Mouse (Mus musculus) G1E-ER4 (cell line): Measurements from ENCODE around the gene Abhd17a. TPM values are rescaled to one million over a fixed set of nuclear protein-coding genes. Genes with fewer than 3 reads are reported as not detected.

Experiments used
- GATA1 ChIP-seq: IDR thresholded peaks from one replicate; pipeline ENCODE4 v1.8.0; 2012; ENCODE audit warnings: low read length, inconsistent platforms
- polyA plus RNA-seq: library from polyadenylated mRNA; stranded (reverse); fragments of >175 nt; gene quantifications from 2 replicates; pipeline ENCODE4 v1.2.3, GENCODE M21; 2012

Abhd17a gene
- 591 and 822 TPM in 2 replicates for polyA plus RNA-seq

DNA sequence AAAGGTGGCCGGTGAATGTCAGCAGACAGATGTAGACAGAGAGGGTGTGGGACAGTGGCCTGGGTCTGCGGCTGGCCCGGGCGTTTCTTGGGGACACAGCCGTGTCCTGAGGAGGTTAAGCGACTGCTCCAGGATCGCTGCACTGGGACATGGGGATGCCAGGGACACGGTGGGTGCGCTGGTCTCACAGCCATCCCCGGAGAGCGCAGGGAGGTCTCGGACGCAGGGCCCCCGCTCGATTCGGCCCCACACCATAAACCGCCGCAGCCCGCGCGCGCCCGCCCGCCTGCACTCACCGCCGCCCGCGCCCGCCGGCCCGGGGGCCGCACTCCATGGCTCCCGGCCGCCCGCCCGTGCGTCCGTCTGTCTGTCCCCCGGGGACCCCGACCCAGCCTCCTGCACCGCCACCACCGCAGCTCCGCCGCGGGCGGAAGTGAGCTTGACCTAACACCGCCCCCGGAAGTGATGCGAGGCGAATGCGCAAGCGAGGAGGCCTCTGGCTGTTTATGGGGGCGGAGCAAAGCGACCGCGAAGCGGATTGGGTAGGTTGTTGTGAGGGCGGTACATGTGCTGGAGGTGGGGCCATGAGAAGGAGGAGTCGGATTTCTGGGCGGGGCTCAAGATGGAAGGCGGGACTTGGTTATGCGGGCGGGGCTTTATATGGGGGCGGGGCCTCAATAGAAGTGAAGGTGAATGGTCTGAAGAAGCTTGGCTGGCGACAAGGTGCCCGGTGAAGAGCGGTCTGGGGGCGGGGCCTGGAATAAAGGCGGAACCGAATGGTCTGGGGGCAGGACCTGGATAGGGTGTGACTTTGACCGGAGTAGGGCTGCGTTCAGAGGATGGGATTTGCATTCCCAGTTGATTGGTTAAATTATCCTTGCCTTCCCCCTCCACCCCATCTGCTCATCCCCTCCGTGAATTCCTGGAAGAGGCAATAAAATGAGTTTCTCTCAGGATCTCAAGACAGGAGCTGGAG lies at the start of gene Abhd17a:
Gene Abhd17a (minus strand): TSS at position 463 of the 976 bp plus-strand sequence.
- no peak for TF ChIP-seq GATA1

DNA sequence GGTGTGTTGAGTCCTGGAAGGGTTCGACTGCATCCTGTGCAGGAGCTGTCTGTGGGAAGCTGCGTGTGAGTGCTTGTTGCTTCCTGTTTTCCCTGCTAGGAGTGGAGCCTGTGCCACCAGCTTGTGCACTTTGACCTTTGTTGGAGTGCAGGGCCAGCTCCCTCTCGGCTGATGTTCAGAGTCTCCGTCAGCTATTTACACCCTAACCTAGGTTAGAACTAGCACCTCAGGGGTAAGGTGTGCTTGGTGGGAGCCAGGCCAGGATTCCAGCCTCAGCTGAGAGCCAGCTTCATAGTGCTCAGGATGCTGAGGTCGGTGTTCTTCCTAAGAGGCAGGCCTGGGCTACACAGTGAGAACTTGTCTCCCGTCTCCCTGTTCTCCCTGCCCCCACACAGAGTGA lies 45.2 kb upstream of the Abhd17a start:
- no peak for TF ChIP-seq GATA1

- TF ChIP-seq GATA1 = no peak
Observed at GRCm38 (mm10) chr10:80628925-80629324, 38.8 kb upstream of the Abhd17a start.

DNA sequence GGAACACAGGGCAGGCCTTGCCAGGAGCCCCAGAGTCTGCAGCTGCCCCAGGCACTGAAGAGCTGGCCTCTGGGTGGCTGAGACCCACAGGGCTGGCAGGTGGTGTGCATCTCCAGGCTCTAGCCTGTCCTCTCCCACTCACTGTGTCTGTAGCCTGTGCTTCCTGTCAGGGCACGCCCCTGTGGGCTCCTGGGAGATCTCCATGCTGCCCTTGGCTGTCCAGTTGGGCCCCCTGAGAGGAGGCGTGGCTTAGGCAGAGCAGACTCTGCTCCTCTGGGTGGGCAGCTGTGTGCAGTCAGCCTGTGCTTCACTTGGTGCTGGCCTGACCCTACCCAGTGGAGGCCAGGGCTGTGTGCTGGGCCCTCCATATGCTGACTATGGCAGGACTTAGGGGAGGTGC lies 37.5 kb upstream of the Abhd17a start:
- TF ChIP-seq GATA1 = no peak

DNA sequence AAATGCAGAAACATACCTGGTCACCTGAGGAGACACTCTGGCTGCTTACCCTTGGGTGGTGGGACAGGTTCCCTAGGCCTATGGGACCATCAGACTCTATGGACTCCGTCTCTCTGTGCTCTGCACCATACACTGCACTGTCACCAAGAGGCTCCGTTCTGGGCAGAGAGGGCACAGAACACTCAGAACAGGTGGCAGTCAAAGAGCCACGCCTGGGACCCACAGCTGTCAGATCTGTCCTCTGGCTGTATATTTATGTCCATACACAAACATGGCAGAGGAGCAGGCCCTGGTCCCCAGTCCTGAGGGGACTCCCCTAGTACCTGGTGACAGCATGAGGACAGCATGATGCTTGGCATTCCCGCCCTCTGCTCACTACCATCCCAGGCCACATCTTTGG lies 35.6 kb upstream of the Abhd17a start:
- no peak for TF ChIP-seq GATA1

- no peak for TF ChIP-seq GATA1
Observed at GRCm38 (mm10) chr10:80623457-80624191, 33.5 kb upstream of the Abhd17a start.

DNA sequence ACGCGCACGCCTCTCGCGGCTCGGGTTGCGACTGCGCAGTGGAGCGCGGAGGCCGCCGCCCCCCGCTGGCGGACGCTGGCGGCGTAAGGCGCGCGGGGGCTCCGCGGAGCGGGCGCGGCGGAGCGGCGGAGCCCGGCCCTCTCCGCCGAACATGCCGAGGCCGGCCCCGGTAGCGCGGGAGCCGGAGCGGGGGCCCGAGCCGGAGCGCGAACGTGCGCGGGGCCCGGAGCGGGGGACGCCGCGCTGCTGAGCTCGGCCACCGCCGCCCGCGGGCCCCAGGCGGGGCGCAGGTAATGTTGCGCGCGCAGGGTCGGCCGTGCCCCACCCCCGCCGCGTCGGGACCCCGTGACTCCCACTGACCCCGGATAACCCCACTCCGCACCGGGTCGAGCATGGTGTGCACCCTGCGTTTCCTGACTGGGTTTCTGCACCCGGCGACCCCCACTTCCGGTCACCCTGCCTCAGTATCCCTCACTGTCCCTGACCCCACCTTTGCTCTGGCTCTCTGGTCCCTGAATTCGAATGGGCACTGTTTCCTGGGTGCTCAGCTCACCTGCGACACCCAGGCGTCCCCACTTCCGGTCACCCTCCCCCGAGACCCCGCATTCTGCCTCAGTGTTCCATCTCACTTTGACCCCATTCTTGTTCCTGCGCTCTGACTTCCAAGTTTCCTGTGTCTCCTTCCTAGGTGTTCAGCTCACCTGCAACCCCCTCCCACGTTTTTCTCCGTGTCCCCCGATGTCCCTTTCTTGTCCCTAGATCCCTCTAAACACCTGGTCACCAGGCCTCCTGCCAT lies 32.7 kb upstream of the Abhd17a start, which contains the start of gene Csnk1g2:
Gene Csnk1g2 (plus strand): TSS at position 178 of the 796 bp plus-strand sequence.
- no peak for TF ChIP-seq GATA1

DNA sequence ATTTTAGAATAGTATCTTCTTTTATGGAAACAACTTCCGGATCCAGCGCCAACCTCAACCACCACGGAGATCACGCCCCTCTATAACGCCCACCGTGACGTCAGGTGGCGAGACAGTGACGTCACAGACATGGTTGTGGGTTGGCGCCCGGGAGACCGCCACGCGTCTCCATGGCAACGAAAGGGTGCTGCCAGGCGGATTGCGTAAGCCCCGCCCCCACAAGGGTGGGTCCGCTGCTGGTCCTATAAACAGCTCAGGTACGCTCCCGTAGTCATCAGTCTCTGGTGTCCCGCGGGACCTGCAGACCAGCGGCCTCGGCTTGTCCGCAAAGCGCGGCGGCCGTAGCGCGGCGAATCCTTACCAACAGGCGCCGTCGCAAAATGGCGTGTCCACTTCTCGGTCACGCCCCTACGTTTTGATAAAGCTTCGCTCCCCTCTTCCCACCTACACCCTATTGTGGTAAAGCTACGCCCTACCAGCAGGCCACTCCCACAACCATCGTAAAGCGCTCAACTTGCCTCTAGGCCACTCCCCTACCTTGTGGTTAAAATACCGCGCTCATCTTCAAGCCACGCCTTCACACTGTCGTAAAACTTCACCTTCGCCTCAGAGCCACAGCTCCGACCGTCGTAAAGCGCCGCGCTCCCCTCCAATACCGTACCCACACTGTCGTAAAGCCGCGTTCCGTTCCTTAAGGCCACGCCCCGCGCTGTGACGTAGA lies 32.0 kb upstream of the Abhd17a start:
- no peak for TF ChIP-seq GATA1

DNA sequence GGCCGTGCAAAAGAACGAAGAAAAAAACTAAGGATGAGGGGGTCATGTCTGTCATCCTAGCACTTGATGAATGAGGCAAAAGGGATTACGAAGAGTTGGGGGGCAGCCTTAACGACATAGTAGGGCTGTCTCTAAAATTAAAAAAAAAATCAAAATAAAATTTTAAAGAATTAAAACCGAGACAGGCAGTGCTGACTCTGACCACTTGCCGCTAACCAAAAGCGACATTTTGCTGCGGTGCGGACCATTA lies 31.5 kb upstream of the Abhd17a start:
- no peak for TF ChIP-seq GATA1

DNA sequence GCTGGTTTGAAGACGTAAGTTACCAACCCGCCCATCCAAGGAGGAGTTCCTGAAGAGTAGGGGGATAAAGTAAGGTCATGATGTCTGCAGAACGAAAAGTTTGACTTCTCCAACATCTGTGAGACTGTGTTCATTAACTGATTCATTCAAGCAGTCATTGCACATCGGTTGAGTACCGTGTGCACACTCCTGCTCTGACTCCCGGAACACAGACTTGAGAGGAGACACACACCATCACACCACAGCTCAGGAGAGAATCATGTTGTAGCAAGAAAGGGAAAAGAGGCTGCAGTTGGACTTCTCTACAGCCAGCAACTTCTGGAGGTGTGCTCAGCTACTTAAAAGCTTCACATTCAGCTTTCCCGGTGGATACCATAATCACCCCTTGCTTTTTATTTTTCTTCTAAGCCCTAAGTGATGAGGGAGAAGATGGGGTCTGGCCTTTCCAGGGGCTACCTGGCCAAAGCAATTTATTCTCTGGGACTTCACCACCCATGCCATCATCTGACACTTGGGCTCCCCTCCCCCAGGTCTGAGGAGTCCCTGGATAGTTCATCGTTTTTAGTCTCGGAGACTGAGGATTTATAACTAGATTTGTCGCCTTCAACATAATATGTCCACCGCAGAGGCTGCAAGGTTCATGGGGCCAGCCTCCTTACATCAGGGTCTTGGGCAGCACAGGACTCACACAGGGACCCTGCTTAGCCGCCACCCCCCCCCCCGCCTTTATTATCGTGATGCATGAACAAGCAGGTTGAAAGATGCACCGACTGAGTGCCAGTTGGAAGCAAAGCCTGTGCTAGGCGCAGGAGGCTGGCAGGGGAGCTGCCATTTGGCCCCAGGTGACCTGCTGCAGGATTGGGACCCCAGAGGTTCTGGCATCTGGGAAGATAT lies 30.9 kb upstream of the Abhd17a start:
- no peak for TF ChIP-seq GATA1

DNA sequence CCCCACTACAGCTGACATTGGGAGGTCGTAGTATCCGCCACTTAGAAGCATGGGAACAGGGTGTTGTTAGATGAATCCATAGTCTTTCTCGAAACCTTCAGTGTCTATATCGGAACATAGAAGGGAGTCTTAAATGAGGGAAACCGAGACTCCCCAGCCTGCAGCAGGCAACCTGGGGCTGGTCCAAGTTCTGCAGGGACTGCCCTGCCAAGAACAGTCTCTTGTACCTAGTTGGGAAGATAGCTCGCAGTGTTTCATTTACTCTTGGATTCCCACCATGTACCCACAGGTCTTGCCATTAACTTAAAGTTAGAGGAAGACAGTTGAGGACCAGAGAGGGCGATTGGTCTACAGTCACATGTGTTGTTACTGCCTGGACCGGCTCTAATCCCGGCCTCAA lies 30.2 kb upstream of the Abhd17a start:
- no peak for TF ChIP-seq GATA1

- TF ChIP-seq GATA1 = no peak
Observed at GRCm38 (mm10) chr10:80619465-80620244, 29.5 kb upstream of the Abhd17a start.

- TF ChIP-seq GATA1 = no peak
Observed at GRCm38 (mm10) chr10:80618181-80618580, 28.0 kb upstream of the Abhd17a start.
